Mouse (Mus musculus): Measurements from ENCODE around the gene Adra2a. TPM values are rescaled to one million over a fixed set of nuclear protein-coding genes. Genes with fewer than 3 reads are reported as not detected.

The Adra2a gene
- polyA plus RNA-seq, 1 experiment from 2014 or later = 0.48 TPM

DNA sequence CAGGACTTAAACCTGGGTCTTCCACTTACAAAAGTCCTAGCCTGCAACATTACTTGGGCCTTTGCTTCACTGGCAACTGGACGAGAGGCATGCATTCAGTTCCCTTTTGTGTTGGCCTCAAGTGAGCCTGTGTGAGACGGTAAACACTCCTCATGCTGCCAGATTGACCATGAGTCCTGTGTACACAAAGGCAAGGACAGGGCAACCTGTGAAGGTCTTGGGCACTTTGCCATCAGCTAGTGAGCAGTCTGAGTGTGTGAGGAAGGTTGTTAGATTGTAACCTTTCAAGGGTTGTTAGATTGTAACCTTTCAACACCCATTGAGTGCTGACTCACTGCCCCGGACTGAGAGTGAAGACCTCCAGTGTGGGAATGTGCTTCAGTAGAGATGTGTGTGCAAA lies 49.6 kb downstream of the Adra2a start:
- ATAC-seq (ENCODE audit: insufficient number of reproducible peaks, insufficient read depth, low FRiP score, low read depth) = no peak
- no peaks in the 10 kb centered on the region for H3K36me3 ChIP-seq (ENCODE audit: control insufficient read depth, insufficient read depth, low read length)
- WGBS = 79% methylated on average over 3 of the region's 3 CpGs
- no peak overlapping the region for H3K4me2 ChIP-seq (replicated peaks; ENCODE audit: low read depth, low read length)
- H3K4me1 ChIP-seq (ENCODE audit: control insufficient read depth, insufficient read depth, low read length) = 0 out of 2 replicates have a peak, but pooled peaks cover 4% of the 10 kb centered on the region
- H3K4me3 ChIP-seq (ENCODE audit: low read depth, low read length) = no peak overlapping the region
- H3K27me3 ChIP-seq (ENCODE audit: control insufficient read depth, insufficient read depth, low read length) = no peaks in the 10 kb centered on the region
- H3K27ac ChIP-seq (ENCODE audit: low read length) = no peak overlapping the region
- H3K9me3 ChIP-seq (ENCODE audit: control insufficient read depth, low read depth, low read length) = no peaks in the 10 kb centered on the region
- no peak overlapping the region for H3K9ac ChIP-seq (replicated peaks; ENCODE audit: low read depth, low read length)

DNA sequence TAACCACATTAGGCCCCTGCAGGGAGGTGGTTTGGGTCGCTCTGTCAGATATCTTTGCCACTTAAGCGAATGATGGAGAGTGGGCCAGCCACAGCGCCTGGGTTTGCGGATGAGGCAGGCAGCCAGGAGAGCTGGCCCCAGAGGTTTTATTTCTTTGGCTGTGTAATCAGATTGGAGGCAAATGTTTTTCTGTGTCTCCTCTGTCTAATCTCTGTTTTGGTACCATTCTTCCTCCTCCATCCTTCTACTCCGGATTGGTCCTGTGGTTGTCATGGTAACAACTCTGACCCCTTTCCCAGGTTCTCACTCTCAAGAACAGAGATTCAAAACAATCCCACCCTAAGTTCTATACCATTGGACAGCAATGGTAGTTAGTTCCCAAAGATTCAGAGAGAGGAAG lies 51.8 kb downstream of the Adra2a start:
- Histone ChIP-seq H3K36me3 (ENCODE audit: control insufficient read depth, insufficient read depth, low read length) (no peaks in the 10 kb centered on the region), H3K9me3 (ENCODE audit: control insufficient read depth, low read depth, low read length) (no peaks in the 10 kb centered on the region), H3K9ac (replicated peaks; ENCODE audit: low read depth, low read length) (no peak overlapping the region), H3K4me1 (ENCODE audit: control insufficient read depth, insufficient read depth, low read length) (0 out of 2 replicates have a peak, but pooled peaks cover 4% of the 10 kb centered on the region), H3K4me3 (ENCODE audit: low read depth, low read length) (no peak overlapping the region), H3K27ac (ENCODE audit: low read length) (no peak overlapping the region), H3K27me3 (ENCODE audit: control insufficient read depth, insufficient read depth, low read length) (no peaks in the 10 kb centered on the region), H3K4me2 (replicated peaks; ENCODE audit: low read depth, low read length) (no peak overlapping the region)
- ATAC-seq (ENCODE audit: insufficient number of reproducible peaks, insufficient read depth, low FRiP score, low read depth) = no peak
- 80% methylated on average over 5 of the region's 5 CpGs for WGBS

DNA sequence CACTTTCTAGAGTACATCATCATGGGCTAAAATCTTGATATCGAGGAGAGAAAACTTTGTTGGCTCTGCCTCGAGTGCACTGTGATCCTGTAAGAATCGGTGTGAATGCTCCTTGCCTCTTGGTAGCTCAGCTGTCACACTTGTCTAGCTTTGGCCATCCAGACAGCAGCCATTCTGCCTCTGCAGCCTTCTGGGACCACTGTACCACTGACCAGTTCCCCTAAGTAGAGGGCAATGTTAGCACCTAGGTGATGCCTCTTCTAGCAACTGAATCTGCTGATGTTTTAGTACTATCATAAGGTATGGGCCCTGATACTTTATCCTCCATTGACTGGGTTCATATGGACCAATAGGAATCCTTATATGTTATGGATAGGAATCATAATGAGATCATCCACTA lies 54.4 kb downstream of the Adra2a start:
- 0 out of 2 replicates have a peak, but pooled peaks cover 4% of the 10 kb centered on the region for H3K4me1 ChIP-seq (ENCODE audit: control insufficient read depth, insufficient read depth, low read length)
- no peak overlapping the region for H3K9ac ChIP-seq (replicated peaks; ENCODE audit: low read depth, low read length)
- no peak overlapping the region for H3K27ac ChIP-seq (ENCODE audit: low read length)
- no peaks in the 10 kb centered on the region for H3K27me3 ChIP-seq (ENCODE audit: control insufficient read depth, insufficient read depth, low read length)
- H3K4me3 ChIP-seq (ENCODE audit: low read depth, low read length) = no peak overlapping the region
- no peaks in the 10 kb centered on the region for H3K9me3 ChIP-seq (ENCODE audit: control insufficient read depth, low read depth, low read length)
- WGBS = 84% methylated on average over 3 of the region's 3 CpGs
- no peaks in the 10 kb centered on the region for H3K36me3 ChIP-seq (ENCODE audit: control insufficient read depth, insufficient read depth, low read length)
- no peak for ATAC-seq (ENCODE audit: insufficient number of reproducible peaks, insufficient read depth, low FRiP score, low read depth)
- H3K4me2 ChIP-seq (replicated peaks; ENCODE audit: low read depth, low read length) = no peak overlapping the region

Other genes with a start within 250 kb of the Adra2a start
- gene Pdcd4, start 151.9 kb upstream of the Adra2a start, polyA plus RNA-seq (2014; fragmentation: Nextera tagmentation; extraction: Ambion mirVana) = 115 and 123 TPM in 2 replicates
- 61.8 and 68.0 TPM in 2 replicates for gene Shoc2, start 99.8 kb upstream of the Adra2a start, polyA plus RNA-seq (2014; fragmentation: Nextera tagmentation; extraction: Ambion mirVana)
- 94.8 and 100 TPM in 2 replicates for gene Bbip1, start 99.5 kb upstream of the Adra2a start, polyA plus RNA-seq (2014; fragmentation: Nextera tagmentation; extraction: Ambion mirVana)